Mouse (Mus musculus) splenic B cell, adult 2 months (primary cell): ENCODE data around the gene Nipa2.

ENCODE experiments used
- DNase-seq: peaks from one replicate; pipeline ENCODE4 v3.0.0-alpha.2; 2011; ENCODE audit warnings: low read depth, low spot score
- H3K27me3 ChIP-seq: 2 replicates; pipeline ENCODE4 v1.6.1; 2012; ENCODE audit warnings: mild to moderate bottlenecking, low read length, moderate library complexity, mixed read lengths; ENCODE audit not compliant: control insufficient read depth, poor library complexity, insufficient read depth, severe bottlenecking
- H3K36me3 ChIP-seq: 2 replicates; pipeline ENCODE4 v1.6.1; 2012; ENCODE audit warnings: mild to moderate bottlenecking, low read length, moderate library complexity, mixed read lengths; ENCODE audit not compliant: control insufficient read depth, poor library complexity, insufficient read depth, severe bottlenecking

Nipa2 gene

GRCm38 (mm10) chr7:55909519-55909918, 52.8 kb downstream of the Nipa2 start:
- 0 out of 2 replicates have a peak, but pooled peaks cover 2% of the 10 kb centered on the region for H3K36me3 ChIP-seq
- no peaks in the 10 kb centered on the region for H3K27me3 ChIP-seq
- DNase-seq: no peak

- no peaks in the 10 kb centered on the region for H3K27me3 ChIP-seq
- H3K36me3 ChIP-seq: peaks cover 7% of the 10 kb centered on the region; the same call in 1 of the 2 replicates
- no peak for DNase-seq
These were observed 56.8 kb downstream of the Nipa2 start for GRCm38 (mm10) chr7:55905449-55905848.

GRCm38 (mm10) chr7:55903766-55904165, 58.5 kb downstream of the Nipa2 start:
- H3K27me3 ChIP-seq: no peaks in the 10 kb centered on the region
- H3K36me3 ChIP-seq: peaks cover 11% of the 10 kb centered on the region; the same call in 1 of the 2 replicates
- no peak for DNase-seq

GRCm38 (mm10) chr7:55891797-55892196, 70.5 kb downstream of the Nipa2 start:
- Histone ChIP-seq H3K36me3 (no peaks in the 10 kb centered on the region), H3K27me3 (no peaks in the 10 kb centered on the region)
- peak; percentile 42 for DNase-seq

- no peak for DNase-seq
- Histone ChIP-seq H3K36me3 (no peaks in the 10 kb centered on the region), H3K27me3 (no peaks in the 10 kb centered on the region)
These were observed 71.5 kb downstream of the Nipa2 start for GRCm38 (mm10) chr7:55890731-55891130.

GRCm38 (mm10) chr7:55889996-55890395, 72.3 kb downstream of the Nipa2 start:
- Histone ChIP-seq H3K27me3 (no peaks in the 10 kb centered on the region), H3K36me3 (no peaks in the 10 kb centered on the region)
- DNase-seq: no peak

- no peak for DNase-seq
- H3K27me3 ChIP-seq: no peaks in the 10 kb centered on the region
- no peaks in the 10 kb centered on the region for H3K36me3 ChIP-seq
These were observed 73.7 kb downstream of the Nipa2 start for GRCm38 (mm10) chr7:55888603-55889002.
